Mouse (Mus musculus): ENCODE measurements around the gene Cpxm1. TPM values are rescaled to one million over a fixed set of nuclear protein-coding genes. Genes with fewer than 3 reads are reported as not detected.

The Cpxm1 gene
- polyA plus RNA-seq, 1 experiment, result 7.7 TPM

GRCm38 (mm10) chr2:130412775-130413174 lies 15.4 kb upstream of the Cpxm1 start:
- 76% methylated on average over 3 of the region's 3 CpGs for WGBS
- DNase-seq, result no peak
- no peak for TF ChIP-seq POLR2A (IDR thresholded peaks at IDR 0.05; ENCODE audit: borderline replicate concordance, insufficient read depth, low read length)
- TF ChIP-seq CTCF (IDR thresholded peaks at IDR 0.05; ENCODE audit: borderline replicate concordance, insufficient read depth, low read depth, low read length), result no peak
- no peak overlapping the region for H3K27ac ChIP-seq (ENCODE audit: insufficient read depth, low read length)
- H3K4me3 ChIP-seq (replicated peaks; ENCODE audit: insufficient read depth, low read depth, low read length), result no peak overlapping the region
- no peaks in the 10 kb centered on the region for H3K4me1 ChIP-seq (ENCODE audit: control insufficient read depth, insufficient read depth, low read length)
- H3K27me3 ChIP-seq (ENCODE audit: control insufficient read depth, insufficient read depth, low read length), result no peaks in the 10 kb centered on the region

GRCm38 (mm10) chr2:130411558-130412495 lies 14.5 kb upstream of the Cpxm1 start:
- H3K4me3 ChIP-seq (replicated peaks; ENCODE audit: insufficient read depth, low read depth, low read length), result no peak overlapping the region
- 23% methylated on average over 16 of the region's 16 CpGs for WGBS
- no peaks in the 10 kb centered on the region for H3K27me3 ChIP-seq (ENCODE audit: control insufficient read depth, insufficient read depth, low read length)
- TF ChIP-seq CTCF (IDR thresholded peaks at IDR 0.05; ENCODE audit: borderline replicate concordance, insufficient read depth, low read depth, low read length) (peak; percentile 84), POLR2A (IDR thresholded peaks at IDR 0.05; ENCODE audit: borderline replicate concordance, insufficient read depth, low read length) (no peak)
- no peak overlapping the region for H3K27ac ChIP-seq (ENCODE audit: insufficient read depth, low read length)
- DNase-seq, result peak; percentile 77 to 82
- no peaks in the 10 kb centered on the region for H3K4me1 ChIP-seq (ENCODE audit: control insufficient read depth, insufficient read depth, low read length)

- H3K4me3 ChIP-seq (replicated peaks; ENCODE audit: insufficient read depth, low read depth, low read length), result no peak overlapping the region
- DNase-seq, result no peak
- TF ChIP-seq POLR2A (IDR thresholded peaks at IDR 0.05; ENCODE audit: borderline replicate concordance, insufficient read depth, low read length) (no peak), CTCF (IDR thresholded peaks at IDR 0.05; ENCODE audit: borderline replicate concordance, insufficient read depth, low read depth, low read length) (no peak)
- no peaks in the 10 kb centered on the region for H3K27me3 ChIP-seq (ENCODE audit: control insufficient read depth, insufficient read depth, low read length)
- 19% methylated on average over 6 of the region's 6 CpGs for WGBS
- no peak overlapping the region for H3K27ac ChIP-seq (ENCODE audit: insufficient read depth, low read length)
- H3K4me1 ChIP-seq (ENCODE audit: control insufficient read depth, insufficient read depth, low read length), result no peaks in the 10 kb centered on the region
These were observed 10.8 kb upstream of the Cpxm1 start for GRCm38 (mm10) chr2:130408194-130408593.

- no peaks in the 10 kb centered on the region for H3K27me3 ChIP-seq (ENCODE audit: control insufficient read depth, insufficient read depth, low read length)
- H3K27ac ChIP-seq (ENCODE audit: insufficient read depth, low read length), result no peak within 1 kb of the TSS
- H3K4me1 ChIP-seq (ENCODE audit: control insufficient read depth, insufficient read depth, low read length), result no peaks in the 10 kb centered on the region
- TF ChIP-seq CTCF (IDR thresholded peaks at IDR 0.05; ENCODE audit: borderline replicate concordance, insufficient read depth, low read depth, low read length) (no peak), POLR2A (IDR thresholded peaks at IDR 0.05; ENCODE audit: borderline replicate concordance, insufficient read depth, low read length) (no peak)
- no peak for DNase-seq
- whole genome bisulfite sequencing, result 85% methylated on average over 2 of the region's 2 CpGs
- no peak within 1 kb of the TSS for H3K4me3 ChIP-seq (replicated peaks; ENCODE audit: insufficient read depth, low read depth, low read length)
These were observed 8.8 kb upstream of the Cpxm1 start, which contains the start of gene Tmem239 for GRCm38 (mm10) chr2:130406178-130406577. TSS of gene Tmem239 (plus strand) at chr2:130406478.

- Histone ChIP-seq H3K4me3 (replicated peaks; ENCODE audit: insufficient read depth, low read depth, low read length) (no peak within 1 kb of the TSS), H3K4me1 (ENCODE audit: control insufficient read depth, insufficient read depth, low read length) (no peaks in the 10 kb centered on the region), H3K27me3 (ENCODE audit: control insufficient read depth, insufficient read depth, low read length) (no peaks in the 10 kb centered on the region), H3K27ac (ENCODE audit: insufficient read depth, low read length) (no peak within 1 kb of the TSS)
- no peak for DNase-seq
- 93% methylated on average over 1 of the region's 1 CpGs for WGBS
- TF ChIP-seq POLR2A (IDR thresholded peaks at IDR 0.05; ENCODE audit: borderline replicate concordance, insufficient read depth, low read length), result no peak
- TF ChIP-seq CTCF (IDR thresholded peaks at IDR 0.05; ENCODE audit: borderline replicate concordance, insufficient read depth, low read depth, low read length), result no peak
These were observed 7.6 kb upstream of the Cpxm1 start, which contains the start of the genes Gm28372 and 1700020A23Rik for GRCm38 (mm10) chr2:130404939-130405338. TSS of gene Gm28372 (plus strand) at chr2:130405239. TSS of gene 1700020A23Rik (plus strand) at chr2:130405259.

- Histone ChIP-seq H3K27ac (ENCODE audit: insufficient read depth, low read length) (no peak overlapping the region), H3K27me3 (ENCODE audit: control insufficient read depth, insufficient read depth, low read length) (no peaks in the 10 kb centered on the region; the same call in 1 of the 2 replicates), H3K4me1 (ENCODE audit: control insufficient read depth, insufficient read depth, low read length) (peaks cover 4% of the 10 kb centered on the region; the same call in 1 of the 2 replicates), H3K4me3 (replicated peaks; ENCODE audit: insufficient read depth, low read depth, low read length) (no peak overlapping the region)
- WGBS, result 71% methylated on average over 4 of the region's 4 CpGs
- no peak for TF ChIP-seq POLR2A (IDR thresholded peaks at IDR 0.05; ENCODE audit: borderline replicate concordance, insufficient read depth, low read length)
- DNase-seq, result no peak
These were observed 4.5 kb upstream of the Cpxm1 start for GRCm38 (mm10) chr2:130401891-130402290.

- 97% methylated on average over 1 of the region's 1 CpGs for WGBS
- H3K27ac ChIP-seq (ENCODE audit: insufficient read depth, low read length), result no peak overlapping the region
- peaks cover 5% of the 10 kb centered on the region; the same call in 1 of the 2 replicates for H3K4me1 ChIP-seq (ENCODE audit: control insufficient read depth, insufficient read depth, low read length)
- TF ChIP-seq CTCF (IDR thresholded peaks at IDR 0.05; ENCODE audit: borderline replicate concordance, insufficient read depth, low read depth, low read length) (no peak), POLR2A (IDR thresholded peaks at IDR 0.05; ENCODE audit: borderline replicate concordance, insufficient read depth, low read length) (no peak)
- H3K4me3 ChIP-seq (replicated peaks; ENCODE audit: insufficient read depth, low read depth, low read length), result no peak overlapping the region
- DNase-seq, result no peak
- no peaks in the 10 kb centered on the region; the same call in 1 of the 2 replicates for H3K27me3 ChIP-seq (ENCODE audit: control insufficient read depth, insufficient read depth, low read length)
These were observed 2.7 kb upstream of the Cpxm1 start for GRCm38 (mm10) chr2:130400046-130400445.

GRCm38 (mm10) chr2:130398091-130398490 lies 717 bp upstream of the Cpxm1 start:
- H3K27ac ChIP-seq (ENCODE audit: insufficient read depth, low read length), result no peak overlapping the region
- no peaks in the 10 kb centered on the region; the same call in 1 of the 2 replicates for H3K27me3 ChIP-seq (ENCODE audit: control insufficient read depth, insufficient read depth, low read length)
- WGBS, result 22% methylated on average over 14 of the region's 14 CpGs
- TF ChIP-seq CTCF (IDR thresholded peaks at IDR 0.05; ENCODE audit: borderline replicate concordance, insufficient read depth, low read depth, low read length) (no peak), POLR2A (IDR thresholded peaks at IDR 0.05; ENCODE audit: borderline replicate concordance, insufficient read depth, low read length) (no peak)
- peak overlapping the region; percentile 18 for H3K4me3 ChIP-seq (replicated peaks; ENCODE audit: insufficient read depth, low read depth, low read length)
- peaks cover 5% of the 10 kb centered on the region; the same call in 1 of the 2 replicates for H3K4me1 ChIP-seq (ENCODE audit: control insufficient read depth, insufficient read depth, low read length)
- DNase-seq, result no peak
